Mouse (Mus musculus): ENCODE measurements around the gene Susd1. TPM values are rescaled to one million over a fixed set of nuclear protein-coding genes. Genes with fewer than 3 reads are reported as not detected.
"Not testable (repeated sequence)": the region's sequence is repeated elsewhere in the genome, so short reads cannot be mapped to it uniquely, and the experiment has no call there.

Susd1 gene
- total RNA-seq, 4 experiments from 2014 or later, result 3.7 to 7.8 (median 4.9) TPM

DNA sequence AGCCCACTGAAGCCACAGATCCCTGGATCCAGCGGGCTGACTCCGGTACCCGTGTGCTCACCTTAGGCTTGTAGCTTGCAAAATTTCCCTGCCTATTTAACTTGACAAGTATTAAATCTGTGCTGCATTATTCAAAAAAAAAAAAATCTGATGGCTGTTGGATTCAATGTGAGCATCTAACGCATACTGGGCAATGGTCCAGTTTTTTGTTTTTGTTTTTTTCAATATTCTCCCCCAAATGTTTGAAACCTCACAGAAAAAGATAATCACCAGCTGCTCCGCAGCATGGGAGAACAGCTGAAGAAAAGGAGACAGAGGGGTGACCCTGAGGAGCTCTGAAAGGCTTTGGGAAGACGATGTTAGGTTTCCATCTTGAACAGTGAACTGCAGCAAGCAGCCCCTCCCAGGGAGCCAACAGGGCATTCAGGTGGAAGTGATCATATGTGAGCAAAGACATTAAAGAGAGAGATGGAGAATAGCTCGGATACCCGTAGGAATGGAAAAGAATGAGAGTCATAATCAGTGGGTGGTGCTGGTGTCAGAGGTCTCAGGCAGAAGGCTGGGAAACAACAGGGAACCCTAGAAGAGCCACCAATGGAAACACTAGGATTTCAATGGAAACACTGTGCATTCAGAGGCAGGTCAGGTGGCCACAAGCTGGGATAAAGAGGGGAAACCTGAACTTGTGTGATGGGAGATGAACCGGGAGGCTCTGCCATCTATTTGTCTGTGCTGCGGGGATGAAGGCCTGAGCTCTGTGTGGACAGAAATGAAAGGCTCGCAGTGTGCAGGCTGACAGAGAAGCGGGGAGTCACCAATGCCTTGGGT is 117.0 kb downstream of the Susd1 start:
- no peak for DNase-seq

GRCm38 (mm10) chr4:59319136-59319941 is 119.1 kb downstream of the Susd1 start:
- no peak for DNase-seq

DNA sequence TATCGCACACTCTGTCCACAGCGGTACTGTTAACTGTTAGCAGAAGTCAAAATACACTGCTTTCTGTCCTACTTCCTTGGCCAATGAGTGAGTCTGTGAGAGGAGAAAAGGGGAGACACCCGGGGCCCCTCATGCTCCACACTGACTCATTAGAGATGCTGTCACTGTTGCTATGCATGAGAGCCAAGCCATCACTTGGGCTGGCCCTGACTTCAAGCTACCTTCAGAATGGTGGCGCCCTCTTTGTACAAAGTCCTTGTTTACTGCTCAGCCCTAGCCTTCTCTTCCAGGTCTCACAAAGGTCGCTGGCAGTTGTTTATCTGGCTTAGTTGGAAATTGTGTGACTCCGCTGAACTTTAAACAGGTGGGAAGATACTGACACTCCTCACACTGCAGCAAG is 119.8 kb downstream of the Susd1 start:
- DNase-seq, result no peak

DNA sequence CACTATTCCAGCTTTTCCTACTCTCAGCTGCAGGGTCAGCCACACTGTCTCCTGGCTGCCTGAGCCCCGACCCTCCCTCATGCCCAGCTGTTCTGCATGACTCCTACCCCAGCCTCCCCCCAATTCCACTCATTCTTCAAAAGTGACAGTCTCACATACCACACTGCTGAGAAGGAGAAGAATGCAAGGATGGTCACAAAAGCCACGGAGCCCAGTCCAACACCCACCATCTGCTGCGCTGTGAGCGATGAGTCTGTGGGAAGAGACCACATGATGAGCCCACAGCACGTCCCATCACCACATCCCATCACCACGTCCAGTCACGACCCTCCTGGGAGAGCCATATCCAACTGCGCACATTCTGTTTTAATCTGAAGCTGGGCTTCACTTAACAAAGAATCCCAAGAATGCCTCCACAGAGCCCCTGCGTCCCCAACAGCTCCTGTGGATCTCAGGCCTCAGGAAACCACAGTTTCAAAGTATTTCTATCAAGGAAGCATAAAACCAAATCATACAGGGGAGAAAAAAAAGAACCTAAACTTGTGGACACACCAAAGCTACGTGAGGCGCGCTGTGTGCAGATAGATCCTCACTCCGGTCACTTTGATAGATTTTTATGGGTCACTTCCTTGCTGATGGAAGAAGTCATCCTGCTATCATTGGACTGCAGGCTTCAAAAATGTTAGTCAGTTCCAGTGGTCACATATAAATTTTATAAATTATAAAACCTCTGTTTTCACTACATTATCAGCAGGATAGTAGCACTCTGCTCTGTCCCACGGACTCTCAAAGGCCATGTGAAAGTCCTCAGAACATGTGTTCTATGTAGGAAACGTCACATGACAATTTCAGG is 122.7 kb downstream of the Susd1 start:
- no peak for DNase-seq

DNA sequence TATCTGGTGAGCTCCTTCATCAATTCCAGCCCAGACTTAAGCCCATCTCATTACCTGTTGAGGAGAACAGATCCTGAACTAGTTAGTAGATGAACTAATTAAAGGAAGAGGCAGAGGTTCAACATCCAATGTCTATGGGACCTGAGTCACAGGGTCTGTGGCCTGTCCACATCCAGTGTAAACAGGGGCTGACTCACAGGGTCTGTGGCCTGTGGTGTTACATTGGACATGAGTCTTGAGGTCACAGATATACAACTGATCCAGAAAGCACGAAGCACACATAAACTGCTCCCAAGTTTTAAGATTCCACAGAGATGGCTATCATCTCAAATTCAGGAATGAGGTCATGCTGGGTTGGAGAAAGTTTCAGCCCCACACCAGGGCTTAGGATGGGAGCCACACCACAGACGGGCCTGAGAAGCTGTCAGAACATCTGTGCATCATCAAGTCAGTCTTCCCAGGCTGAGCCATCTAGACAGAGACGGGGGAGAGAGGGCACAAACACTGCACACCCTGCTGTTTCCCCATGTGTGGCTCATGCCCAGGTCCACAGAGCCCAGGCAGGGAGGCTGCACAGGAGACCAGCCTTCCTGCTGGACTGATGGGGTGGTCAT is 123.4 kb downstream of the Susd1 start:
- no peak for DNase-seq

DNA sequence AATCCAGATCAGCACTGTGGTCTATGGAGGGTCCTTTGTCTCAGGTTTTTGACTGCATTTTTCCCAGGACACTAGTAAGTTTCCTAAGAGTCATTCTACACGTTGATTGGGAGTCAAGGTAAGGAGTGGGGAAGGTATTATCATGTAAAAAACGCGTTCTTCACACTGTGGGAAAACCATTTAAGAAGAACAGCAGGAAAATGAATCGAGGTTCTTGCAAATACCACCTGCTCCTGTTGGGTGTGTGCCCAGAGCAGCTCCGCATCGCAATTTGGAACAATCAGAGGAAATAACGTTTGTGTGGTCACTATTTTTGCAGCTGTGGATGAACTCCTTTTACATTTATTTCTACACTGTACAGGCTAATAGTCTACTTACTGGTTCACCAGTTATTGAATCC is 125.5 kb downstream of the Susd1 start:
- DNase-seq, result no peak

DNA sequence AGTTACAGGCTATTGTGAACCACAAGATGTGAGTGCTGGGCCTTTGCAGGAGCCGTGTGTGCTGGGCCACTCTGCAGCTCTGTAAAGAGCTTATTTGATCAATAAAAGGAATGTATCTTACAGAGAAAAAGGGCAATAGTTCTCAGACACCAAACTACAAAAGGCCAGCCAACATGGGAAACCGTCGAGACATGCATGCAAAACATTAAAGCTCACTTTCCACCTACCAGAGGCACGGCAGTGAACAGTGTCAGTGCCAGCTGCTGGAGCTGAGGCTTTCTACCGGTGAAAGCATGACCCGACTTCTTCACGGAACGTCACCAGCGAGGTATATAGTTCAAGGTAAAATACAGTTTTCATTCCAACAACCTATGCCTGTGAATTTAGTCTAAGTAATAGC is 127.8 kb downstream of the Susd1 start:
- DNase-seq, result no peak

GRCm38 (mm10) chr4:59307841-59308589 is 130.4 kb downstream of the Susd1 start:
- no peak for DNase-seq

- DNase-seq, result no peak
Observed at GRCm38 (mm10) chr4:59302387-59302786, 136.0 kb downstream of the Susd1 start.

DNA sequence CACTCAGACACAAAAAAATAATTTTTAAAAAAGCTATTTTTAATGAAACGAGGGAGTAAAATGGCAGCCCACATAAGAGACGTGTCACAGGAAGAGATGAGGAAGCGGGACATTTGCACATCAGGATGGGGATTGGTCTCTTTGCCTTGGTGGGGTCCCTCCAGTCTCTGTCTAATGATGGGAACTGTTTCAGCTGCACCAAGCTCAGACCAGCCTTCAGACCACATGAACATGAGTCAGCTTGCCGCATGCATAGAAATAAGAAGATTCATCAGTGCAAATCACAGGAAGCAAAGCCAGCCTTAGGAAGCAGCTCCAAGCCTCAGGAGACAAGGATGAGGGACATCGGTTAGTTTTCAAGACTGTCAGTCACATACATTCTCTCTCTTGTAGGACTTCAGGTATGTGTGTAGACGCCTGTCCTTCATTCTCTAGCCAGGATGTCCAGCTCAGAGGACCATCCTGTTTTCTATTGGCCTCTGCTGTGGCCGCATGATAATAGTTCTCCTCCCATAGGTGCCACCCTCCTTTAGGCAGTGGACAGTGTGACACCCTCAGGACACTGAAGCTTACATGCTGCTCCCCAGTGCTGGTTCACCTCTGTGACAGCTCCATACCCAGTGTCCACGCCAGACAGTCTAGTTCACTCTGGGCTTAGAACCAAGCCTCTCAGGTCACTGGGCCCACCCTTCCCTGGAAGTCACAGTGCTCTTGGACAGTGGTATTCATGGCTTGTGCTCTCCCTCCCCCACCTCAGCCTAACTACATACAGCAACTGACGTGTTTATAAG is 137.2 kb downstream of the Susd1 start:
- no peak for DNase-seq

- DNase-seq, result no peak
Observed at GRCm38 (mm10) chr4:59298719-59299496, 139.5 kb downstream of the Susd1 start.

- DNase-seq, result no peak
Observed at GRCm38 (mm10) chr4:59295127-59295526, 143.3 kb downstream of the Susd1 start.

DNA sequence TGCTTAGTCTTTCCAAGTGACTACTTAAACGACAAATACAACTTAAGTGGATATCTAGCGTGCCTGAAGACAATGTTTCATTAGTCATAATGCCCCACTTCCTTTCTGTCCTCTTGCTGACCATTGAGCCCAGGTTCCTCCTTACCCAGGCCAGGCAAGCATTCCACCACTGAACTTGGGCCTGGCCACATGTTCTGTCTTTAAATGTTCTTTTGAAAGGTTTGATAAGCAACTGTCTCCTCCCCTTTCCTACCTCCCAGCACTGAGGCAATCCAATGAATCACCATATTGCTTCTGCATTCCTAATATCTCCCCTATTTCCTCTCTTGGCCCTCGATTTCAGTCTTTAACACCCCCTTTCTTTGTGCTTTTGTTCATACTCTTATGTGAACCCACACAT is 143.8 kb downstream of the Susd1 start:
- no peak for DNase-seq

- no peak for DNase-seq
Observed at GRCm38 (mm10) chr4:59291914-59292718, 146.3 kb downstream of the Susd1 start.

GRCm38 (mm10) chr4:59290972-59291576 is 147.4 kb downstream of the Susd1 start:
- no peak for DNase-seq

DNA sequence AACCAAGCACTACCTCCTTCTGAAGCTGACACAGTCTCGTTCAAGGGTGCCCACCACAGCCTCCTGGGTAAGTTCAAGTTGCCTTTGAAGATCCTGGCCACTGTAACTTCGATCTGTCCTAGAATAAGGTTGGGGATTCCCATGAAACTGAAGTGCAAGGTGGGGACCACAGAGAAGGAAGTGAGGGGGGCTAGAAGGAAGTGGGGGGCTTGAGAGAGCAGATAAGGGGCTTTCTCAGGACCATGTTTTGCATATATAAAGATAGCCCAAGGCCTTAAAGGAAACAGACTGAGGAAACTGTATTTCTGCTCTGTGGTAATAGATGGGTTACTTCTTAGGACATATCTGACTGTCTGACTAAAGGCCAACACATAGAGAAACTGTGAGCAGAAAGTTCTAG is 151.3 kb downstream of the Susd1 start:
- DNase-seq, result no peak

GRCm38 (mm10) chr4:59286351-59286750 is 152.1 kb downstream of the Susd1 start:
- DNase-seq, result not testable (repeated sequence)

DNA sequence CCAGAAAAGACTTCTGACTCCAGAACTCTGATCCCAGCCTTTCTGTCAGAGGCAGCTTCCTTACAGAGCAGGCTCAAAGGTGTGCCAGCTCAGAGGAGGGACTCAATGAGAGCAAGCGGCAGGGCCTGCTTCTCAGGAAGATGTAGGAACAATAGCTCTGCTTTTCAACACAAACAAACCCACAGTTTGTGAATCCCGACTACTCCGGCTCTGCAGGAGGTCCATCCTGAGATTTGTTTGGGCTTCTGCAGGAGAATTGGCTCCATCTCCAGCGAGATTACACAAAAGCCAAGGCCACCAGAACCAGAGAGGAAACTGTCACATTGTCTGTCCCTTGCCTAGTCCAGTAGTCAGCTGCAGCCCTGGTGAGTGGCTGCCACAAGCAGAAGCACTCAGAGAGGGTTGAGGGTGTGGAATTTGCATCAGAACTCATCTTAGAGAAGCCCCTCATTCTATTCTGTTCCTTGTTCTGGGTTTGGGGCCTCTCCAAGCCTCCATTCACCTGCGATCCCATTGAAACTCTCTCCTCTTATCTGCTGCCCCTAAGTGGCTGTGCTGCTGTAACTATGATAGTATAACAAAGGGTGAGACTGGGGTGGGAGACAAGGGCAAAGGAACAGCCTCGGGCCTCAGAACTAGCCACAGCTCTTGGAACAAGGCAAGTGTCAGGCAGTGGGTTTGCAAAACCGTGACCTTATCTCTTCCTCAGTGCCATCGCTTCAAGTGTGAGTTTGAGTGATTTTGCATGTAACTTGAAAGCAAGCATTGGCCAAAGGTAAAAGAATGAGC is 155.5 kb downstream of the Susd1 start:
- DNase-seq, result no peak
